Mouse (Mus musculus): ENCODE measurements around the gene Ankrd37. TPM values are rescaled to one million over a fixed set of nuclear protein-coding genes. Genes with fewer than 3 reads are reported as not detected.

The Ankrd37 gene
- total and polyA plus RNA-seq, 2 experiments from 2014 or later, result 10.2 to 42.2 TPM

DNA sequence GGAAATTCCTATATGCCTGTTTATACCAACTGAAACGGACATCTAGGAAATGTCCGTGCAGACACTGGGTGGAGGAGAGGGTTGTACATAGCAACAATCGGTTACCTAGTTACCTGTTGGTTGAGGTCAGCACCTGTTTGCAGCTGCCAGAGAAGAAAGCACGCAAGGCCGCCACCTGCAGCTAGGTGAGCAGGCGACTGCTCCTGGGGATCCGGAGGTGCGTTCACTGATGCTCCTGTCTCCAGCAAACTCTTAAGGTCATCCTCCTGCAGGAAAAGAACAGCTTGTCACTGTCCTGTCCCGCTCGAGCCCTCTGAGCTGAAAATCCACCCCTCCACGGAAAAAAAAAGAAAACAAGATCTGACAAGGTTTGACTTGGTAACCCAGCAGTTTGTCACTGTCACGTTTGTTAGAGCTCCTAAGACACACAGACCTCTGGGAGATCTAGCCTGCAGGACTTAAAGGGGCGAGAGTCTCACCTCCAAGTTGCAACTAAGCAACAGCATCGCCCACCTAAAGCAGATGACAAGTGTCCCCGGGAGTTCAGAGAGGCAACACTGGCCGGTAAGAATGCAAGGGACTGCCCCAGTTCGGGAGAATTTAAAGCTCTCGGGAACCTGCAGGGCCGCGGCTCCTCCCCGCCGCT, 6.2 kb downstream of the Ankrd37 start, which contains the start of gene Lrp2bp:
Gene Lrp2bp (plus strand): TSS at position 166 of the 646 bp plus-strand sequence.
- ATAC-seq (ENCODE audit: insufficient read depth, low read depth) (no peak), DNase-seq (ENCODE audit: low spot score) (no peak)
- Histone ChIP-seq H3K36me3 (replicated peaks; ENCODE audit: control insufficient read depth, insufficient read depth, low read length) (peaks cover 23% of the 10 kb centered on the region), H3K9ac (replicated peaks; ENCODE audit: low read depth, low read length) (peak within 1 kb of the TSS; percentile 75), H3K4me2 (ENCODE audit: low read depth, low read length) (peak within 1 kb of the TSS; percentile 75), H3K27me3 (ENCODE audit: control insufficient read depth, insufficient read depth, low read length) (no peaks in the 10 kb centered on the region), H3K4me1 (ENCODE audit: control insufficient read depth, insufficient read depth) (peaks cover 10% of the 10 kb centered on the region; the same call in 1 of the 2 replicates), H3K4me3 (ENCODE audit: low read depth, low read length) (peak within 1 kb of the TSS; percentile 57), H3K9me3 (replicated peaks; ENCODE audit: control insufficient read depth, low read length) (no peaks in the 10 kb centered on the region), H3K27ac (ENCODE audit: low read depth) (peak within 1 kb of the TSS; percentile 98)
- 2% methylated on average over 22 of the region's 22 CpGs for WGBS
- TF ChIP-seq CTCF (IDR thresholded peaks at IDR 0.05; ENCODE audit: low read depth) (no peak), EP300 (IDR thresholded peaks at IDR 0.05; ENCODE audit: low read depth) (no peak)

DNA sequence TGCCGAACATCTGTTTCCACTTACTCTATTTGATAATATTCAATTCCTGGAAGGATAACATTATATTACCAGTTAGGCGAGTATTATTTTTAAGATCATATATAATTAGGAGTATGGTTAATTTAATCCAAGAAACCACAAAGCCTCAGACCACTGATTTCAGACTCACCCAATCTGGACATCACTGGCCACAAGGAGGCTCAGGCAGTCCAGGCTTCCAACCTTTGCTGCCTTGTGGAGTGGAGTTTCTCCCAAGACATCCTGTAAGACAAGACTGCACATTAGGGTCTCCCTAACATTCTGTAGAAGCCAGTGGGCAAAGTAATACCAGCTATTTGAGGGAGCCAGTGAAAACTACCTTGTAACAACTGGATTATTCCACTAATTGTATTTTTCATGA, 7.3 kb downstream of the Ankrd37 start:
- H3K4me3 ChIP-seq (ENCODE audit: low read depth, low read length), result peak overlapping the region; percentile 16; the same call in 1 of the 2 replicates

DNA sequence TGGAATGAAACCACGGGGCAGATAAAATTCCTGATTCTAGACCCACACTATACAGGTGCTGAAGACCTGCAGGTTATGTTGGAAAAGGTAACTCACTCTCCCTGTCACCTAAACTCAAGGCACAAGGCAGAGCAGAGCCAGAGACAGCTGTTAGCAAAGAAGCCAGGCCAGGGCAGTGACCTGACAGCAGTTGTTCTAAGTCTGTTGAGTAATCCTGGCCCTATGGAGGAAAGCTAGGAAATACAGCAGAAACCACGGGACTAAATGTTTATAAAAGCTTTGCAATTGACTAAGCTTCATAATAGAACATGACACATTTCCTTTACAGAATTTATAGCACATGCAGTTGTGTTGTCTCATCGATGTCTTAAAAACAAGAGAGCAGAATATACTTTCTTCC, 9.9 kb downstream of the Ankrd37 start:
- Histone ChIP-seq H3K27me3 (ENCODE audit: control insufficient read depth, insufficient read depth, low read length) (no peaks in the 10 kb centered on the region), H3K4me3 (ENCODE audit: low read depth, low read length) (no peak overlapping the region), H3K27ac (ENCODE audit: low read depth) (no peak overlapping the region), H3K9ac (replicated peaks; ENCODE audit: low read depth, low read length) (no peak overlapping the region), H3K4me2 (ENCODE audit: low read depth, low read length) (no peak overlapping the region), H3K9me3 (replicated peaks; ENCODE audit: control insufficient read depth, low read length) (no peaks in the 10 kb centered on the region), H3K36me3 (replicated peaks; ENCODE audit: control insufficient read depth, insufficient read depth, low read length) (peaks cover 50% of the 10 kb centered on the region), H3K4me1 (ENCODE audit: control insufficient read depth, insufficient read depth) (peaks cover 7% of the 10 kb centered on the region; the same call in 1 of the 2 replicates)
- WGBS, result 74% methylated on average over 3 of the region's 3 CpGs
- no peak for DNase-seq (ENCODE audit: low spot score)
- no peak for ATAC-seq (ENCODE audit: insufficient read depth, low read depth)
- TF ChIP-seq CTCF (IDR thresholded peaks at IDR 0.05; ENCODE audit: low read depth), result no peak
- no peak for TF ChIP-seq EP300 (IDR thresholded peaks at IDR 0.05; ENCODE audit: low read depth)

More for the DNA sequence above, 7.3 kb downstream of the Ankrd37 start:
- Histone ChIP-seq H3K9ac (replicated peaks; ENCODE audit: low read depth, low read length) (no peak overlapping the region), H3K36me3 (replicated peaks; ENCODE audit: control insufficient read depth, insufficient read depth, low read length) (peaks cover 32% of the 10 kb centered on the region), H3K27me3 (ENCODE audit: control insufficient read depth, insufficient read depth, low read length) (no peaks in the 10 kb centered on the region), H3K9me3 (replicated peaks; ENCODE audit: control insufficient read depth, low read length) (no peaks in the 10 kb centered on the region), H3K4me2 (ENCODE audit: low read depth, low read length) (peak overlapping the region; percentile 75), H3K4me1 (ENCODE audit: control insufficient read depth, insufficient read depth) (peaks cover 10% of the 10 kb centered on the region; the same call in 1 of the 2 replicates), H3K27ac (ENCODE audit: low read depth) (no peak overlapping the region)
- DNase-seq (ENCODE audit: low spot score) (no peak), ATAC-seq (ENCODE audit: insufficient read depth, low read depth) (no peak)
- 66% methylated on average over 2 of the region's 2 CpGs for WGBS
- TF ChIP-seq EP300 (IDR thresholded peaks at IDR 0.05; ENCODE audit: low read depth), result no peak
- peak; percentile 28 for TF ChIP-seq CTCF (IDR thresholded peaks at IDR 0.05; ENCODE audit: low read depth)

DNA sequence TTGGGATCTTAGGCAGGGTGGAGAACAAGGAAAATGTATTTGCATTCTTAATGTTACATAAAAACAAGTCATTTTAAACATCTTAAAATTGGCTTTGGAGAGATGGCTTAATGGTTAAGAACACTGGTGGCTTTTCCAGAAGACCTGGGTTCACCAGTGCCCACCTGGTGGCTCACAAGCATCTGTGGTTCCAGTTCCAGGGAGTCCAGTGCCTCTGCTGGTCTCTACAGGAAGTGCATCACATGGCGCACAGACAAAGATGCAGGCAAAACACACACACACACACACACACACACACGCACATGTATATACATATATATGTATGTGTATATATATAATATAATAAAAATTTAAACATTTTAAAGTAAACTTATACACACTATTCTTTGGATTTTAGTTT, 11.4 kb downstream of the Ankrd37 start:
- Histone ChIP-seq H3K4me2 (ENCODE audit: low read depth, low read length) (no peak overlapping the region), H3K4me3 (ENCODE audit: low read depth, low read length) (no peak overlapping the region), H3K4me1 (ENCODE audit: control insufficient read depth, insufficient read depth) (peaks cover 2% of the 10 kb centered on the region; the same call in 1 of the 2 replicates), H3K36me3 (replicated peaks; ENCODE audit: control insufficient read depth, insufficient read depth, low read length) (peaks cover 57% of the 10 kb centered on the region), H3K9me3 (replicated peaks; ENCODE audit: control insufficient read depth, low read length) (no peaks in the 10 kb centered on the region), H3K27me3 (ENCODE audit: control insufficient read depth, insufficient read depth, low read length) (no peaks in the 10 kb centered on the region), H3K9ac (replicated peaks; ENCODE audit: low read depth, low read length) (no peak overlapping the region), H3K27ac (ENCODE audit: low read depth) (no peak overlapping the region)
- ATAC-seq (ENCODE audit: insufficient read depth, low read depth), result no peak
- 98% methylated on average over 2 of the region's 2 CpGs for WGBS
- TF ChIP-seq EP300 (IDR thresholded peaks at IDR 0.05; ENCODE audit: low read depth) (no peak), CTCF (IDR thresholded peaks at IDR 0.05; ENCODE audit: low read depth) (peak; percentile 5; the same call in 1 of the 2 replicates)
- no peak for DNase-seq (ENCODE audit: low spot score)

DNA sequence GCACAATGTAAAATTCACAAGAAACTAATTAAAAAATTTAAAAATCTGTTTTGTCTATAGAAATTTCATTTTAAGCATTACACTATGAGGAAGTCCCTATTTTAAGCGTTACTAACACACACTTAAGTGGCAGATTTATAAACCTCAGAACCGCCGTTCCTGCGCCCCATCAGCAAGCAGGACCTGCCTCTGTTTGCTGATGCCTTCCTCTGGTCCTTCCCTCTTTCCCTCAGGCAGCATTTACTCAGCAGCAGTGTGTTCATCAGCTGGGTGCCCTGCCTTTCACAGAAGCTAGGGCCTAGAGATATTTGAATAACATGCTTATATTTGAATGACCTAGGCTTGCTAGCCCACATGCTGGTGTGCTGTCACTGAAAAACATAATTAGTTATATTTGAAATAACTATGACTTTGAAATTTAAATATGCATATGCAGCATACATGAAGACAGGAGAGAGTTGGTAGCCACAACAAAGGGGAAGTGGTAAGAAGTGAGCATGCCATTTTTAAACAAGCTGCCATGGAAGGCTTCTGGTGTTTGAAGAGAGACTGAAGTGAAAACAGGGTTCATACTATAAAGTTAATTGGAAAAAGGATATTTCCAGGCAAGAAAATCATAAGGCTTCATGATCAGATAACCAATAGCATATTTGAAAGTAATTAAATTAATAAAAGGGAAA, 14.7 kb downstream of the Ankrd37 start:
- no peak overlapping the region for H3K4me3 ChIP-seq (ENCODE audit: low read depth, low read length)
- peaks cover 49% of the 10 kb centered on the region for H3K36me3 ChIP-seq (replicated peaks; ENCODE audit: control insufficient read depth, insufficient read depth, low read length)
- H3K9me3 ChIP-seq (replicated peaks; ENCODE audit: control insufficient read depth, low read length), result no peaks in the 10 kb centered on the region
- H3K9ac ChIP-seq (replicated peaks; ENCODE audit: low read depth, low read length), result no peak overlapping the region
- H3K4me2 ChIP-seq (ENCODE audit: low read depth, low read length), result no peak overlapping the region
- no peaks in the 10 kb centered on the region for H3K27me3 ChIP-seq (ENCODE audit: control insufficient read depth, insufficient read depth, low read length)
- ATAC-seq (ENCODE audit: insufficient read depth, low read depth) (no peak), DNase-seq (ENCODE audit: low spot score) (no peak)
- no peak overlapping the region for H3K27ac ChIP-seq (ENCODE audit: low read depth)
- H3K4me1 ChIP-seq (ENCODE audit: control insufficient read depth, insufficient read depth), result no peaks in the 10 kb centered on the region
- 86% methylated on average over 4 of the region's 4 CpGs for WGBS
- no peak for TF ChIP-seq EP300 (IDR thresholded peaks at IDR 0.05; ENCODE audit: low read depth)
- TF ChIP-seq CTCF (IDR thresholded peaks at IDR 0.05; ENCODE audit: low read depth), result no peak

All from heart, postnatal 0 days (tissue).